Mouse (Mus musculus) midbrain, embryonic 11.5 days (tissue): ENCODE results near the gene Pradc1. TPM values are rescaled to one million over a fixed set of nuclear protein-coding genes. Genes with fewer than 3 reads are reported as not detected.
"Not testable (repeated sequence)": the region's sequence is repeated elsewhere in the genome, so short reads cannot be mapped to it uniquely, and the experiment has no call there.

ENCODE experiments used
- ATAC-seq: fragments of 200-750 bp; cut with Nextera tagmentation; 2 replicates; pipeline ENCODE4 v1.8.0; 2017; ENCODE audit warnings: moderate TSS enrichment, moderate library complexity; ENCODE audit not compliant: low FRiP score
- DNase-seq: peaks from one replicate; pipeline ENCODE4 v3.0.0; 2015; ENCODE audit warnings: low spot score; ENCODE audit errors: missing footprints
- H3K27ac ChIP-seq: fragments of 300-500 bp; sonication (generic); 2 replicates; pipeline ENCODE4 v1.5.1; 2014; ENCODE audit warnings: low read depth, low read length
- H3K27me3 ChIP-seq: fragments of 300-500 bp; sonication (generic); 2 replicates; pipeline ENCODE4 v1.6.1; 2014; ENCODE audit warnings: mild to moderate bottlenecking, low read length, moderate library complexity, mixed read lengths; ENCODE audit not compliant: control insufficient read depth, insufficient read depth
- H3K36me3 ChIP-seq: fragments of 300-500 bp; sonication (generic); 2 replicates; pipeline ENCODE4 v1.6.1; 2014; ENCODE audit warnings: mild to moderate bottlenecking, low read length, moderate library complexity, mixed read lengths; ENCODE audit not compliant: control insufficient read depth, insufficient read depth
- H3K4me1 ChIP-seq: fragments of 300-500 bp; sonication (generic); 2 replicates; pipeline ENCODE4 v1.6.1; 2014; ENCODE audit warnings: low read length; ENCODE audit not compliant: control insufficient read depth, insufficient read depth
- H3K4me2 ChIP-seq: fragments of 300-500 bp; sonication (generic); 2 replicates; pipeline ENCODE4 v1.6.1; 2014; ENCODE audit warnings: mild to moderate bottlenecking, moderate library complexity
- H3K4me3 ChIP-seq: fragments of 300-500 bp; sonication (generic); 2 replicates; pipeline ENCODE4 v1.5.1; 2014; ENCODE audit warnings: low read depth, low read length
- H3K9ac ChIP-seq: fragments of 300-500 bp; sonication (generic); 2 replicates; pipeline ENCODE4 v1.6.1; 2014; ENCODE audit warnings: low read length
- H3K9me3 ChIP-seq: fragments of 300-500 bp; sonication (generic); 2 replicates; pipeline ENCODE4 v1.6.1; 2016; ENCODE audit warnings: low read length; ENCODE audit not compliant: control insufficient read depth
- WGBS: fragments of 180-500 bp; shearing (Covaris S2); extraction: QIAGEN DNeasy Blood & Tissue Kit; methylation state at CpG from one replicate; pipeline ENCODE4 v1.1.7; 2014; 5-methylcytosine and 5-hydroxymethylcytosine counted together
- polyA plus RNA-seq: library from polyadenylated mRNA; unstranded; fragments of >200 nt; fragmentation: Nextera tagmentation; extraction: Ambion mirVana; gene quantifications from 2 replicates; pipeline ENCODE4 v1.2.1, GENCODE M21; 2014

Gene Pradc1
- polyA plus RNA-seq, 1 experiment from 2014 or later, result 29.4 TPM

- no peak overlapping the region for H3K27ac ChIP-seq
- ATAC-seq, result 0 out of 2 replicates have a peak, but pooled peaks have one; percentile 9
- H3K9me3 ChIP-seq, result no peaks in the 10 kb centered on the region
- no peak overlapping the region for H3K4me2 ChIP-seq
- H3K36me3 ChIP-seq, result peaks cover 29% of the 10 kb centered on the region
- no peak overlapping the region for H3K4me3 ChIP-seq
- H3K27me3 ChIP-seq, result no peaks in the 10 kb centered on the region
- DNase-seq, result peak; percentile 88
- no peaks in the 10 kb centered on the region for H3K4me1 ChIP-seq
- no peak overlapping the region for H3K9ac ChIP-seq
- 86% methylated on average over 5 of the region's 5 CpGs for WGBS
Measured at GRCm38 (mm10) chr6:85469660-85470430, 18.1 kb upstream of the Pradc1 start.

- no peaks in the 10 kb centered on the region for H3K27me3 ChIP-seq
- H3K9ac ChIP-seq, result no peak overlapping the region
- H3K4me3 ChIP-seq, result no peak overlapping the region
- H3K4me2 ChIP-seq, result no peak overlapping the region
- no peak for ATAC-seq
- DNase-seq, result peak; percentile 84
- no peaks in the 10 kb centered on the region for H3K9me3 ChIP-seq
- peaks cover 62% of the 10 kb centered on the region for H3K36me3 ChIP-seq
- H3K4me1 ChIP-seq, result no peaks in the 10 kb centered on the region
- no peak overlapping the region for H3K27ac ChIP-seq
Measured at GRCm38 (mm10) chr6:85465381-85465780, 13.6 kb upstream of the Pradc1 start.

GRCm38 (mm10) chr6:85459621-85460020 is 7.9 kb upstream of the Pradc1 start:
- no peaks in the 10 kb centered on the region for H3K9me3 ChIP-seq
- H3K27ac ChIP-seq, result no peak overlapping the region
- no peak overlapping the region for H3K4me3 ChIP-seq
- ATAC-seq (no peak), DNase-seq (no peak)
- no peaks in the 10 kb centered on the region for H3K27me3 ChIP-seq
- 97% methylated on average over 2 of the region's 2 CpGs for WGBS
- H3K9ac ChIP-seq, result no peak overlapping the region
- peaks cover 6% of the 10 kb centered on the region; the same call in 1 of the 2 replicates for H3K4me1 ChIP-seq
- H3K36me3 ChIP-seq, result peaks cover 41% of the 10 kb centered on the region
- no peak overlapping the region for H3K4me2 ChIP-seq

- H3K27ac ChIP-seq, result no peak overlapping the region; the same call in 1 of the 2 replicates
- H3K27me3 ChIP-seq, result no peaks in the 10 kb centered on the region
- H3K9me3 ChIP-seq, result no peaks in the 10 kb centered on the region
- WGBS, result 21% methylated on average over 7 of the region's 7 CpGs
- peak; percentile 86 for DNase-seq
- peaks cover 27% of the 10 kb centered on the region for H3K4me1 ChIP-seq
- no peak for ATAC-seq
- H3K9ac ChIP-seq, result peak overlapping the region; percentile 90
- H3K4me2 ChIP-seq, result peak overlapping the region; percentile 96
- no peaks in the 10 kb centered on the region for H3K36me3 ChIP-seq
- H3K4me3 ChIP-seq, result peak overlapping the region; percentile 44
Measured at GRCm38 (mm10) chr6:85452816-85453215, 1.0 kb upstream of the Pradc1 start.

- DNase-seq, result no peak
- under 1% methylated on average over 15 of the region's 15 CpGs for WGBS
- H3K4me1 ChIP-seq, result peaks cover 27% of the 10 kb centered on the region
Measured at GRCm38 (mm10) chr6:85452411-85452665, 568 bp upstream of the Pradc1 start.

GRCm38 (mm10) chr6:85450697-85451663 is 790 bp downstream of the Pradc1 start, which contains the start of gene Cct7:
Cct7 (plus strand) TSS chr6:85451514.
- no peaks in the 10 kb centered on the region for H3K9me3 ChIP-seq
- peak within 1 kb of the TSS; percentile 90 for H3K9ac ChIP-seq
- peak within 1 kb of the TSS; percentile 81 for H3K27ac ChIP-seq
- H3K27me3 ChIP-seq, result no peaks in the 10 kb centered on the region
- ATAC-seq (peak; percentile 95), DNase-seq (peak; percentile 99)
- peaks cover 21% of the 10 kb centered on the region for H3K4me1 ChIP-seq
- 2% methylated on average over 88 of the region's 96 CpGs for WGBS
- H3K36me3 ChIP-seq, result peaks cover 4% of the 10 kb centered on the region; the same call in 1 of the 2 replicates
- H3K4me2 ChIP-seq, result peak within 1 kb of the TSS; percentile 96
- H3K4me3 ChIP-seq, result peak within 1 kb of the TSS; percentile 44

More at GRCm38 (mm10) chr6:85452411-85452665, 568 bp upstream of the Pradc1 start:
- Histone ChIP-seq H3K9me3 (no peaks in the 10 kb centered on the region), H3K36me3 (no peaks in the 10 kb centered on the region), H3K9ac (peak overlapping the region; percentile 90), H3K27ac (peak overlapping the region; percentile 81), H3K4me2 (peak overlapping the region; percentile 96), H3K27me3 (no peaks in the 10 kb centered on the region), H3K4me3 (peak overlapping the region; percentile 44)
- no peak for ATAC-seq

GRCm38 (mm10) chr6:85450140-85450539 is 1.6 kb downstream of the Pradc1 start:
- WGBS, result 73% methylated on average over 1 of the region's 1 CpGs
- H3K9ac ChIP-seq, ATAC-seq, H3K9me3 ChIP-seq, H3K36me3 ChIP-seq, H3K27me3 ChIP-seq, H3K27ac ChIP-seq: not testable (repeated sequence)
- peak; percentile 83 for DNase-seq
- H3K4me3 ChIP-seq, result peak overlapping the region; percentile 44; the same call in 1 of the 2 replicates
- peaks cover 21% of the 10 kb centered on the region for H3K4me1 ChIP-seq
- H3K4me2 ChIP-seq, result peak overlapping the region; percentile 96; the same call in 1 of the 2 replicates

- H3K4me2 ChIP-seq, result no peak overlapping the region
- WGBS, result 82% methylated on average over 6 of the region's 6 CpGs
- ATAC-seq (no peak), DNase-seq (no peak)
- peaks cover 4% of the 10 kb centered on the region; the same call in 1 of the 2 replicates for H3K4me1 ChIP-seq
- no peak overlapping the region for H3K9ac ChIP-seq
- no peak overlapping the region for H3K4me3 ChIP-seq
- peaks cover 9% of the 10 kb centered on the region for H3K36me3 ChIP-seq
- H3K27me3 ChIP-seq, result no peaks in the 10 kb centered on the region
- H3K27ac ChIP-seq, result no peak overlapping the region
- H3K9me3 ChIP-seq, result no peaks in the 10 kb centered on the region
Measured at GRCm38 (mm10) chr6:85447351-85447750, 4.4 kb downstream of the Pradc1 start.

GRCm38 (mm10) chr6:85445286-85445685 is 6.5 kb downstream of the Pradc1 start:
- H3K4me2 ChIP-seq, result no peak overlapping the region
- 83% methylated on average over 5 of the region's 5 CpGs for WGBS
- no peaks in the 10 kb centered on the region for H3K9me3 ChIP-seq
- DNase-seq (no peak), ATAC-seq (no peak)
- no peak overlapping the region for H3K9ac ChIP-seq
- H3K4me3 ChIP-seq, result no peak overlapping the region
- H3K4me1 ChIP-seq, result no peaks in the 10 kb centered on the region
- no peaks in the 10 kb centered on the region for H3K27me3 ChIP-seq
- H3K27ac ChIP-seq, result no peak overlapping the region
- peaks cover 9% of the 10 kb centered on the region for H3K36me3 ChIP-seq
